15 mouse cellular contexts compared by ENCODE assay signal in the genomic region with DNA sequence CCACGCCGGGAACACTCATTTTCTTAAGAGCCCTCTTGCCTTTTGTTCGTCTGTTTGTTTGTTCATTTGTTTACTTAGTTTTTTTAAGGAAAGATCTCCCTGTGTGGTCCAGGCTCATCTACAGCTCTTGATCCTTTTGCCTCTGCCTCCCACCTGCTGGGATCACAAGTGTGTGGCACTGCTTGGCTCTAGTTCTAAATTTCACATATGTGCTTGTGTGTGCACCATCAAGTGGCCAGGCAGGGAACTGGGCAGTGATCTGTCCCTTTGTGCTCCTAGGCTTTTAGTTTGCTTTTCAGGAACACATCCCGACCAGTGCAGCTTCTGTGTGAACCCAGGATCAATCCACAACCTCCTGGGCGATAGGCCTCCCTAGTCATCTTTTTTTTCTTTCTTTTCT. TPM values are rescaled to one million over a fixed set of nuclear protein-coding genes. Genes with fewer than 3 reads are reported as not detected.
DNase-seq lines count a peak whose midpoint lies in the region; ATAC-seq and TF ChIP-seq lines count a peak whose summit lies in the region.
"Had no signal": no experiment of that assay in that cellular context is flagged by ENCODE, and none has a peak within 500 bp of the region (broad histone marks: within the 10 kb centered on the region; RNA-seq: fewer than 3 reads in every experiment).

No protein-coding gene starts in this region.

- H3K36me3 ChIP-seq in hindbrain, embryonic 16.5 days (ENCODE audit: control insufficient read depth, insufficient read depth, low read length) = no peaks in the 10 kb centered on the region
- H3K36me3 ChIP-seq: forebrain, embryonic 10.5 days; hindbrain, embryonic 15.5 days had no signal

- WGBS in hindbrain, embryonic 16.5 days = 61% methylated on average over 5 of the region's 5 CpGs

- TF ChIP-seq CTCF in cortical plate, adult 2 months (IDR thresholded peaks at IDR 0.05; ENCODE audit: extremely low read depth, insufficient read depth, low read length) = 0 out of 2 replicates have a peak, but pooled peaks have one; percentile 1

- peak; percentile 6 for DNase-seq in kidney, adult 11 months
- DNase-seq in kidney, postnatal 4 days = no peak
- DNase-seq in retina, postnatal 1 day = peak; percentile 39
- DNase-seq in retina, embryonic 14.5 days (ENCODE audit: low spot score) = no peak
- DNase-seq in cerebellum, postnatal 25 days = no peak
- DNase-seq: adrenal gland, postnatal 36 days; cerebellum, adult 11-12 months; gastrocnemius, postnatal 25 days; left cerebral cortex, postnatal 4 days; thymus, postnatal 4 days had no signal

- TF ChIP-seq POLR2A in cortical plate, adult 2 months (IDR thresholded peaks at IDR 0.05; ENCODE audit: extremely low read depth, insufficient read depth, low read length) = no peak

- H3K4me2 ChIP-seq in hindbrain, embryonic 16.5 days (ENCODE audit: low read length) = no peak overlapping the region
- H3K4me2 ChIP-seq: hindbrain, embryonic 15.5 days had no signal

- H3K4me3 ChIP-seq in cortical plate, adult 2 months (ENCODE audit: insufficient read depth, low read length) = no peak overlapping the region
- no peak overlapping the region for H3K4me3 ChIP-seq in hindbrain, embryonic 16.5 days (ENCODE audit: low read length)
- H3K4me3 ChIP-seq: forebrain, embryonic 10.5 days; hindbrain, embryonic 15.5 days; megakaryocyte, embryonic 14.5 days had no signal

- no peak overlapping the region for H3K27ac ChIP-seq in cortical plate, adult 2 months (ENCODE audit: insufficient read depth, low read length)
- H3K27ac ChIP-seq in hindbrain, embryonic 16.5 days (ENCODE audit: low read depth, low read length) = no peak overlapping the region
- H3K27ac ChIP-seq: forebrain, embryonic 10.5 days; hindbrain, embryonic 15.5 days had no signal

- ATAC-seq in hindbrain, embryonic 16.5 days = no peak

- no peak overlapping the region for H3K9ac ChIP-seq in hindbrain, embryonic 16.5 days (ENCODE audit: low read depth, low read length)
- H3K9ac ChIP-seq: hindbrain, embryonic 15.5 days had no signal

- no peaks in the 10 kb centered on the region for H3K4me1 ChIP-seq in cortical plate, adult 2 months (ENCODE audit: control insufficient read depth, insufficient read depth, low read length)
- no peaks in the 10 kb centered on the region for H3K4me1 ChIP-seq in hindbrain, embryonic 16.5 days (ENCODE audit: control insufficient read depth, insufficient read depth, low read depth, low read length)
- H3K4me1 ChIP-seq: forebrain, embryonic 10.5 days; hindbrain, embryonic 15.5 days had no signal

- H3K27me3 ChIP-seq in hindbrain, embryonic 16.5 days (replicated peaks; ENCODE audit: control insufficient read depth, insufficient read depth, low read length) = no peaks in the 10 kb centered on the region
- H3K27me3 ChIP-seq: hindbrain, embryonic 15.5 days had no signal

- H3K9me3 ChIP-seq in hindbrain, embryonic 16.5 days (ENCODE audit: control insufficient read depth, low read length) = no peaks in the 10 kb centered on the region
- H3K9me3 ChIP-seq: forebrain, embryonic 10.5 days; hindbrain, embryonic 15.5 days; megakaryocyte, embryonic 14.5 days had no signal

RNA-seq across cellular contexts. Expression of gene Gk5, which starts 8.8 kb away (rescaled TPM):
- 3.2 and 3.9 TPM in 2 replicates for polyA plus RNA-seq in cortical plate, adult 2 months (2012; rRNA removed)
- 2.7 and 3.0 TPM in 2 replicates for polyA plus RNA-seq in hindbrain, embryonic 16.5 days (2015; fragmentation: Nextera tagmentation; extraction: Ambion mirVana)

Comparison
In these comparisons a context has a peak if more than half of its experiments do, and no peak if none do; other contexts are left out.
1. DNase-seq: peak in kidney, adult 11 months (single experiment) and retina, postnatal 1 day (single experiment); none in kidney, postnatal 4 days (0 of 2), retina, embryonic 14.5 days (single experiment) and cerebellum, postnatal 25 days (0 of 2).